ENCODE assay signal across 9 mouse cellular contexts in the genomic region with DNA sequence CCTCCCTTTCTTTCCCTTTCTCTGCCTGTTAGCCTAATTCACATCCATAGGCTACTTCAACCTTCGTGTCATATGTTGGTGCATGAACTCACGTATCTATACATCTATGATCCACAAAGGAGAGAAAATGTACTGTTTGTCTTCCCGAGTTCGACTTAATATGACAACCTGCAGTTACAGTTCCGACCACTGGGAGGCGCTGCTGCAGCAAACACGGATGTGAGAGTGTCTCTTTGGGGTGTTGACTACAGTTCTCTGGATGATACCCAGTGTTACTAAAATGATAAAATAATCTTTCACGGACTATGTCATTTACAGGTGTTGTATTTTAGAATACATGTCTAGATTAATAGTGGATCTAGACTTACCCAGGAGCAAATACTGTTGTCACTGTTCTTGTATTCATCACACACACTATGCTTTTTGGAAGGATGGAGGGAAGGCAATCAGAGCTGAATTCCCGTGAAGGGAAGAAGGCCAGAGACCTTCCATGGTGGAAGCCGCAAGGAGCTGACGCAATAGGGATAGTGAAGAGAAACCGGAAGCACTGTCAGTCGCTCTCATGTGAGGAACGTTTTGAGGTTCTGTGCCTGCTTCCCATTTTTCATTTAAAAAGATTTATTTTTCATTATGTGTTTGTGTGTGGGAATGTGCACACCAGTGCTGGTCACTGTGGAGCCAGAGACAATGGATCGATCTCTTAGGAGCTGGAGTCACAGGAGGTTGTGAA.
DNase-seq lines count a peak whose midpoint lies in the region; ATAC-seq and TF ChIP-seq lines count a peak whose summit lies in the region.
"Had no signal": no experiment of that assay in that cellular context is flagged by ENCODE, and none has a peak within 500 bp of the region (broad histone marks: within the 10 kb centered on the region; RNA-seq: fewer than 3 reads in every experiment).

No protein-coding gene starts in this region.

- DNase-seq in forebrain, embryonic 10.5 days (ENCODE audit: extremely low spot score, low spot score), result peak; percentile 41
- DNase-seq in lung, adult 2 months, result no peak
- DNase-seq in lung, adult 18-20 months, result no peak
- peak; percentile 12 for DNase-seq in brain, adult 2 months (ENCODE audit: low read depth, low spot score)
- peak; percentile 20 for DNase-seq in lung, postnatal 10 days
- DNase-seq in frontal cortex, postnatal 10 days (ENCODE audit: low spot score in 2 of 2), result no peak

- H3K4me2 ChIP-seq in forebrain, embryonic 12.5 days, result no peak overlapping the region
- H3K4me2 ChIP-seq: lung, embryonic 15.5 days had no signal

- no peaks in the 10 kb centered on the region for H3K27me3 ChIP-seq in forebrain, embryonic 10.5 days (ENCODE audit: poor library complexity, severe bottlenecking)
- no peaks in the 10 kb centered on the region for H3K27me3 ChIP-seq in forebrain, embryonic 12.5 days
- H3K27me3 ChIP-seq: lung, embryonic 15.5 days had no signal

- 62% methylated on average over 15 of the region's 15 CpGs for WGBS in forebrain, embryonic 10.5 days
- 58% methylated on average over 15 of the region's 15 CpGs for WGBS in forebrain, embryonic 12.5 days
- 57% methylated on average over 15 of the region's 15 CpGs for WGBS in lung, adult 2 months

- no peaks in the 10 kb centered on the region for H3K4me1 ChIP-seq in forebrain, embryonic 10.5 days
- H3K4me1 ChIP-seq in forebrain, embryonic 12.5 days, result no peaks in the 10 kb centered on the region
- no peaks in the 10 kb centered on the region for H3K4me1 ChIP-seq in lung, adult 2 months (ENCODE audit: control insufficient read depth, insufficient read depth, low read length)

- TF ChIP-seq POLR2A in lung, adult 2 months (IDR thresholded peaks at IDR 0.05; ENCODE audit: borderline replicate concordance, extremely low read depth, low read depth, low read length), result no peak

- ATAC-seq in forebrain, embryonic 12.5 days (ENCODE audit: low FRiP score), result no peak
- no peak for ATAC-seq in monocyte, adult 5-6 weeks (replicated peaks; ENCODE audit: insufficient number of reproducible peaks, low FRiP score, low TSS enrichment, poor library complexity, severe bottlenecking)

- no peak overlapping the region for H3K4me3 ChIP-seq in forebrain, embryonic 10.5 days
- H3K4me3 ChIP-seq in forebrain, embryonic 12.5 days (replicated peaks), result no peak overlapping the region
- no peak overlapping the region for H3K4me3 ChIP-seq in lung, adult 2 months (replicated peaks; ENCODE audit: extremely low read depth, low read depth, low read length)
- H3K4me3 ChIP-seq: lung, embryonic 15.5 days had no signal

- no peak overlapping the region for H3K9ac ChIP-seq in forebrain, embryonic 12.5 days
- H3K9ac ChIP-seq: lung, embryonic 15.5 days had no signal

- no peaks in the 10 kb centered on the region for H3K9me3 ChIP-seq in forebrain, embryonic 10.5 days
- H3K9me3 ChIP-seq in forebrain, embryonic 12.5 days, result no peaks in the 10 kb centered on the region
- H3K9me3 ChIP-seq: lung, embryonic 15.5 days had no signal

- peak; percentile 73 for TF ChIP-seq CTCF in lung, adult 2 months (IDR thresholded peaks at IDR 0.05; ENCODE audit: insufficient read depth, low read length)

- no peaks in the 10 kb centered on the region for H3K36me3 ChIP-seq in forebrain, embryonic 10.5 days (replicated peaks)
- no peaks in the 10 kb centered on the region for H3K36me3 ChIP-seq in forebrain, embryonic 12.5 days (replicated peaks)
- H3K36me3 ChIP-seq: lung, embryonic 15.5 days had no signal

- H3K27ac ChIP-seq in forebrain, embryonic 10.5 days, result no peak overlapping the region
- no peak overlapping the region for H3K27ac ChIP-seq in forebrain, embryonic 12.5 days
- H3K27ac ChIP-seq: lung, embryonic 15.5 days had no signal

Comparison
In these comparisons a context has a peak if more than half of its experiments do, and no peak if none do; other contexts are left out.
1. DNase-seq: peak in forebrain, embryonic 10.5 days (single experiment), brain, adult 2 months (single experiment) and lung, postnatal 10 days (single experiment); none in lung, adult 2 months (single experiment), lung, adult 18-20 months (0 of 2) and frontal cortex, postnatal 10 days (0 of 2).